In genomic region chr6:134186286-134186903, GRCm38 (mm10) we compare ENCODE assay signal across 9 mouse cellular contexts.
DNase-seq lines count a peak whose midpoint lies in the region; ATAC-seq lines count a peak whose summit lies in the region.
"Had no signal": no experiment of that assay in that cellular context is flagged by ENCODE, and none has a peak within 500 bp of the region (broad histone marks: within the 10 kb centered on the region; RNA-seq: fewer than 3 reads in every experiment).

No protein-coding gene starts in this region.

- no peaks in the 10 kb centered on the region for H3K9me3 ChIP-seq in neural tube, embryonic 13.5 days
- H3K9me3 ChIP-seq in heart, embryonic 12.5 days (replicated peaks): no peaks in the 10 kb centered on the region
- H3K9me3 ChIP-seq in neural tube, embryonic 15.5 days (replicated peaks): no peaks in the 10 kb centered on the region
- H3K9me3 ChIP-seq: neural tube, embryonic 12.5 days had no signal

- no peaks in the 10 kb centered on the region for H3K36me3 ChIP-seq in neural tube, embryonic 13.5 days
- no peaks in the 10 kb centered on the region for H3K36me3 ChIP-seq in heart, embryonic 12.5 days
- no peaks in the 10 kb centered on the region for H3K36me3 ChIP-seq in neural tube, embryonic 15.5 days
- H3K36me3 ChIP-seq: neural tube, embryonic 12.5 days had no signal

- no peak for DNase-seq in neural tube, embryonic 10.5 days (ENCODE audit: extremely low spot score, low spot score)
- DNase-seq in kidney, postnatal 36 days: peak; percentile 76 to 83
- no peak for DNase-seq in cerebellum, adult 11 months
- no peak for DNase-seq in thymus, postnatal 10 days (ENCODE audit: low spot score in 2 of 2)
- no peak for DNase-seq in layer of hippocampus, postnatal 10 days (ENCODE audit: low spot score in 2 of 2)

- H3K4me1 ChIP-seq in neural tube, embryonic 13.5 days (replicated peaks): peaks cover 50% of the 10 kb centered on the region
- peaks cover 89% of the 10 kb centered on the region for H3K4me1 ChIP-seq in heart, embryonic 12.5 days (replicated peaks)
- peaks cover 36% of the 10 kb centered on the region for H3K4me1 ChIP-seq in neural tube, embryonic 15.5 days

- H3K27ac ChIP-seq in neural tube, embryonic 13.5 days (replicated peaks): peak overlapping the region; percentile 42; the same call in 1 of the 2 replicates
- peak overlapping the region; percentile 71 for H3K27ac ChIP-seq in heart, embryonic 12.5 days (ENCODE audit: poor library complexity, severe bottlenecking)
- 0 out of 2 replicates have a peak overlapping the region, but pooled peaks have one; percentile 10 for H3K27ac ChIP-seq in neural tube, embryonic 15.5 days (replicated peaks)
- H3K27ac ChIP-seq: neural tube, embryonic 12.5 days had no signal

- no peak overlapping the region for H3K9ac ChIP-seq in neural tube, embryonic 13.5 days
- H3K9ac ChIP-seq in heart, embryonic 12.5 days: no peak overlapping the region
- no peak overlapping the region for H3K9ac ChIP-seq in neural tube, embryonic 15.5 days (replicated peaks)
- H3K9ac ChIP-seq: neural tube, embryonic 12.5 days had no signal

- WGBS in neural tube, embryonic 13.5 days: 53% methylated on average over 6 of the region's 6 CpGs
- 32% methylated on average over 6 of the region's 6 CpGs for WGBS in heart, embryonic 12.5 days
- WGBS in neural tube, embryonic 15.5 days: 52% methylated on average over 6 of the region's 6 CpGs

- no peak overlapping the region for H3K4me2 ChIP-seq in neural tube, embryonic 13.5 days
- no peak overlapping the region for H3K4me2 ChIP-seq in heart, embryonic 12.5 days
- no peak overlapping the region for H3K4me2 ChIP-seq in neural tube, embryonic 15.5 days
- H3K4me2 ChIP-seq: neural tube, embryonic 12.5 days had no signal

- ATAC-seq in neural tube, embryonic 13.5 days (ENCODE audit: low read depth): no peak
- peak; percentile 38; the same call in 1 of the 2 replicates for ATAC-seq in heart, embryonic 12.5 days (ENCODE audit: insufficient number of reproducible peaks, low FRiP score)
- no peak for ATAC-seq in neural tube, embryonic 15.5 days (ENCODE audit: low FRiP score)

- no peaks in the 10 kb centered on the region for H3K27me3 ChIP-seq in neural tube, embryonic 13.5 days
- no peaks in the 10 kb centered on the region for H3K27me3 ChIP-seq in heart, embryonic 12.5 days (replicated peaks)
- H3K27me3 ChIP-seq in neural tube, embryonic 15.5 days (replicated peaks): no peaks in the 10 kb centered on the region
- H3K27me3 ChIP-seq: neural tube, embryonic 12.5 days had no signal

- H3K4me3 ChIP-seq in neural tube, embryonic 13.5 days: no peak overlapping the region
- no peak overlapping the region for H3K4me3 ChIP-seq in heart, embryonic 12.5 days
- H3K4me3 ChIP-seq in neural tube, embryonic 15.5 days (replicated peaks): no peak overlapping the region
- H3K4me3 ChIP-seq: neural tube, embryonic 12.5 days had no signal

Comparison
In these comparisons a context has a peak if more than half of its experiments do, and no peak if none do; other contexts are left out.
1. H3K27ac ChIP-seq: peak in every context shown above with its lines; median percentile 71 in heart, embryonic 12.5 days; 42 in neural tube, embryonic 13.5 days; 10 in neural tube, embryonic 15.5 days.
2. DNase-seq: peak in kidney, postnatal 36 days (2 of 2); none in neural tube, embryonic 10.5 days (single experiment), cerebellum, adult 11 months (single experiment), thymus, postnatal 10 days (0 of 2) and layer of hippocampus, postnatal 10 days (0 of 2).